Mouse (Mus musculus) heart, adult 2 months (tissue): ENCODE measurements around the gene 4932438H23Rik. TPM values are rescaled to one million over a fixed set of nuclear protein-coding genes. Genes with fewer than 3 reads are reported as not detected.

ENCODE experiments used
- DNase-seq, 2 experiments: peaks; one replicate each; pipeline ENCODE4 v3.0.0; 2021
- H3K27ac ChIP-seq: fragments of 200-600 bp; 2 replicates; pipeline ENCODE4 v1.8.1; 2022
- H3K27me3 ChIP-seq: fragments of 200-500 bp; 2 replicates; pipeline ENCODE4 v1.6.1; 2012; ENCODE audit warnings: mild to moderate bottlenecking, low read length, inconsistent platforms, mixed read lengths; ENCODE audit not compliant: control insufficient read depth, insufficient read depth
- H3K36me3 ChIP-seq: fragments of 200-500 bp; 2 replicates; pipeline ENCODE4 v1.6.1; 2012; ENCODE audit warnings: low read length, inconsistent platforms; ENCODE audit not compliant: control insufficient read depth, insufficient read depth
- H3K4me1 ChIP-seq: fragments of 200-500 bp; 2 replicates; pipeline ENCODE4 v1.6.1; 2011; ENCODE audit warnings: low read length; ENCODE audit not compliant: control insufficient read depth, insufficient read depth
- H3K4me3 ChIP-seq: fragments of 200-600 bp; 2 replicates; pipeline ENCODE4 v1.8.1; 2022
- H3K79me2 ChIP-seq: fragments of 200-500 bp; replicated peaks from 2 replicates; pipeline ENCODE4 v1.6.1; 2012; ENCODE audit warnings: mild to moderate bottlenecking, inconsistent platforms, low read length, moderate library complexity, mixed read lengths; ENCODE audit not compliant: control insufficient read depth, insufficient read depth
- H3K9ac ChIP-seq: fragments of 200-500 bp; 2 replicates; pipeline ENCODE4 v1.6.1; 2012; ENCODE audit warnings: low read depth, mild to moderate bottlenecking, control low read depth, inconsistent platforms, low read length, mixed read lengths
- CTCF ChIP-seq: fragments of 200-600 bp; IDR thresholded peaks from 2 replicates; pipeline ENCODE4 v1.8.1; 2022; ENCODE audit warnings: antibody characterized with exemption, mild to moderate bottlenecking, moderate library complexity
- EP300 ChIP-seq: fragments of 200-500 bp; IDR thresholded peaks from 2 replicates; pipeline ENCODE4 v1.6.1; 2011; ENCODE audit warnings: low read depth, low read length, control low read depth; ENCODE audit not compliant: insufficient read depth
- POLR2A ChIP-seq: fragments of 200-500 bp; IDR thresholded peaks from 2 replicates; pipeline ENCODE4 v1.6.1; 2011; ENCODE audit warnings: mild to moderate bottlenecking, low read depth, low read length, control low read depth; ENCODE audit not compliant: insufficient read depth
- WGBS: fragments of 180-500 bp; shearing (Covaris S2); methylation state at CpG from one replicate; pipeline ENCODE4 v1.1.7; 2018; 5-methylcytosine and 5-hydroxymethylcytosine counted together
- intact Hi-C: fragments of 180-260 bp; cut with DNase I; formaldehyde crosslinking; loops from one replicate; pipeline ENCODE4 v1.15.1; 2025
- long read RNA-seq: library from polyadenylated mRNA; stranded (forward); transcript quantifications from one replicate; pipeline ENCODE4 v2.0.0, GENCODE M21; 2021
- polyA plus RNA-seq: library from polyadenylated mRNA; depleted of rRNA; stranded (reverse); fragments of >200 nt; gene quantifications from 2 replicates; pipeline ENCODE4 v1.2.3, GENCODE M21; 2012; rRNA removed
- total RNA-seq, 2 experiments: library from RNA; stranded (reverse); gene quantifications; 2 replicates each; pipeline ENCODE4 v1.2.3; 2021

4932438H23Rik gene
- under 1 TPM in 1 of 2 experiments, not detected in 1; 0.14 TPM for total RNA-seq
- 0.06 and 0.12 TPM in 2 replicates for polyA plus RNA-seq
- long read RNA-seq, partial matches to known transcripts = 0 of 1 reads
- long read RNA-seq, other reads (novel, unspliced or antisense) = 1 of 1 reads

DNA sequence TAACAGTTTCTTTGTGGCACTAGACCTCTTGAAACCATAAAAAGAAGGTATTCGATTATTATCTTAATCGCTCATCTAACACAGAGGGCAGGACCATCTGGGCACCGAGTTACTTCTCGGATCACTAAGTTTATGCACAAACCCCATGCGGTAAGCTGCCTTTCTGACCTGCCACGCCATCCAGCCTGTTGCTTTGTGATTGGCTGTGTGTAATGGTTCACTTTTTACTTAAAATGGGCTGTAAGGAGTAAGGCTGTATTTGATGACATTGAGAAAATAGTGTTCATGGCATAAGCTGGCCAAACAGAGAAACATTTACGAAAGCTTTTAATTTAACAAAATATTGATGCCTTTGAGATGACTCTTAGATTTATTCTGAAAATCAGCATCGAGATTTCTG is at the start of gene 4932438H23Rik:
Gene 4932438H23Rik (minus strand): TSS at position 101 of the 400 bp plus-strand sequence.
- Histone ChIP-seq H3K79me2 (no peaks in the 10 kb centered on the region), H3K27ac (no peak within 1 kb of the TSS), H3K4me1 (no peaks in the 10 kb centered on the region), H3K27me3 (no peaks in the 10 kb centered on the region; the same call in 1 of the 2 replicates), H3K9ac (no peak within 1 kb of the TSS), H3K4me3 (no peak within 1 kb of the TSS), H3K36me3 (no peaks in the 10 kb centered on the region)
- 90% methylated on average over 8 of the region's 8 CpGs for WGBS
- no peak for DNase-seq
- intact Hi-C loops = no loop called here
- TF ChIP-seq EP300 (no peak), CTCF (no peak), POLR2A (no peak)

DNA sequence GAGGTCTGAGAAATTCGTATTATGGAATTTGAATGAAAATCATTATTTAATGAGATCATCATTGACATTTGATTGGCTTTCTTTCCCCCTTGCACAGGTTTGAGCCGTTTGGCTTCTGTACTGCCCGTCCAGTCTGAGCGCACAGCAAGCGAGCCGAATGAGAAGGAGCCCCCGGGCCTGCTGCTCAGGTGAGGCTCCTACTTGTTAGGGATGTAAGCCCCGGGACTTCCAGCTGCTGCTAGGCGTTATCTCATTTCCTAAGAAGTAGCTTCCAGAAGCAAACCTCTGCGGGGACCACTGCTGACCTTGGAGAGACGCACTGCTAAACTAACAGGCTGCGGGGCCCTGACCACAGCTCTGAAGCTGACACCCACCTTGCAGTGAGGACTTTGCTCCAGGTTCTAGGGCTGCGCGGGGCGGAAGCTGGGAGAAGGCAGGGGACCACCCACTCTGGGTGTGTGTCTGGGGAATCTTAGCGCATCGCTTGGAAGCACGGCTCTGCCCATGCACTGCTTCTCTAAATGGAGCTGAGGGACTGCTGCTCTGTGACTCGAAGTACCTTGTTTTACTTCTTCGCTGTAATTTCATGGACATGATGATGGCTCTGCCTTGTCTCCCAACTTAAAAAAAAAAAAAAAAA is 46.2 kb upstream of the 4932438H23Rik start:
- no peaks in the 10 kb centered on the region for H3K79me2 ChIP-seq
- 45% methylated on average over 20 of the region's 20 CpGs for WGBS
- no peaks in the 10 kb centered on the region for H3K4me1 ChIP-seq
- H3K27ac ChIP-seq = no peak overlapping the region
- H3K4me3 ChIP-seq = no peak overlapping the region
- H3K36me3 ChIP-seq = no peaks in the 10 kb centered on the region
- no peaks in the 10 kb centered on the region for H3K27me3 ChIP-seq
- TF ChIP-seq CTCF (no peak), EP300 (no peak), POLR2A (no peak)
- H3K9ac ChIP-seq = no peak overlapping the region
- intact Hi-C loops = no loop called here
- DNase-seq = no peak

DNA sequence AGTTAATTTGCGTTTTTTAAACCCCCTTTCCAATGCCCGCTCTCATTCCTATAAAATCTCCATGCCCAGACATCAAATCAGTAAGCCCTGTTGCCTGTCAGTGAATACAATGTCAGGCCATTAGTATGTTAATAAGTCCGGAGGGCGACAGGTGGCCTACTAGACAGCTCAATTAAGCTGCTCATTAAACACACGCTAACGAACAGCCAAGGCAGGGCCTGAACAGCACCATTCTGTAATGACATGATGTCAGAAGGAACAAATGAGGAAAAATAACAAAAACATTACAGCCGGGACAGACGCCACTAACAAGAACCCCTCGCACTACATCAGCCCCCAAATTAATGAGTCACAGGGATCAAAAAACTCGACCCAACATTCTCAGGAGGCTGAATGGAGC is 45.5 kb upstream of the 4932438H23Rik start:
- WGBS = 54% methylated on average over 10 of the region's 10 CpGs
- no peak overlapping the region for H3K27ac ChIP-seq
- H3K36me3 ChIP-seq = no peaks in the 10 kb centered on the region
- DNase-seq = no peak
- H3K4me1 ChIP-seq = no peaks in the 10 kb centered on the region
- intact Hi-C loops = no loop called here
- H3K9ac ChIP-seq = no peak overlapping the region
- H3K79me2 ChIP-seq = no peaks in the 10 kb centered on the region
- H3K27me3 ChIP-seq = no peaks in the 10 kb centered on the region
- no peak overlapping the region for H3K4me3 ChIP-seq
- TF ChIP-seq CTCF (no peak), POLR2A (no peak), EP300 (no peak)

DNA sequence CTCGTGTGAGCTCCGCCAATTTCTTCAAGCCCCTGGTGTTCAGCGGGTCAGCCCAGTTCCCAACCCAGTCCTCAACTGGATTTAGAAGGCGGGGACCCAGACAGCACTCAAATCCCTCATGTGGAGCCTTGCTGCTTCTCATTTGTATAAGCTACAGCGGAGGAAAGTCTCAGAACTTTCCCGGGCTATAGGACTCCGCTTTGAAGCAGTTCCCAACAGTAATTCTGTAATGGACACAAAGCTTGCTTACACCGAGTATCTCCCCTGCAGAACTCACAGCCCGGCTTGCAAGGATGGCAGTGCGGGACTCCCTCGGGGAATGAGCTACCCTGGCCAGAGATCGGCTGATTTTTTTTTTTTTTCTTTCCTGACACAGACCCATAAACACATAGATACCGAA is 45.1 kb upstream of the 4932438H23Rik start:
- intact Hi-C loops = no loop called here
- Histone ChIP-seq H3K27me3 (no peaks in the 10 kb centered on the region), H3K36me3 (no peaks in the 10 kb centered on the region), H3K27ac (no peak overlapping the region), H3K9ac (no peak overlapping the region), H3K4me3 (no peak overlapping the region), H3K4me1 (no peaks in the 10 kb centered on the region), H3K79me2 (no peaks in the 10 kb centered on the region)
- DNase-seq = no peak
- TF ChIP-seq EP300 (no peak), CTCF (no peak), POLR2A (no peak)
- WGBS = 35% methylated on average over 13 of the region's 13 CpGs

DNA sequence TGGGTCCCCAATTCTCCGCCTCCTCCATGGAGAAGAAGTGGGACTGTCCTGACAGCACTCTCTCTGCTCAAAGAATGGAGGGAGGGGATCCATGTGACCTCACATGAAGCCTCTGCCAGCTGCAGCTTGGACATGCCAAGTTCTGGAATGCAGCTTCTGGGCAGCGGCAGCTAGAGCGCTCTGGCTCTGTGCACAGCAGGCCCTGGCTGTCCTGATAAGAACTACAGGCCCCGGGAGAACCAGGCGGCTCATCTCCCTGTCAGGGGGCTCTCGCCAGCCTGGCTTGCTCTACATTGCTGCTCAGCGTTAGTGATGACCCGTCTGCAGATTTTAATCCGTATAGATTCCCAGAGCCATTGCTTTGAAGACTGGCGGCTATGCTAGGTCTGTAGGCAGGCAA is 44.6 kb upstream of the 4932438H23Rik start:
- intact Hi-C loops = no loop called here
- H3K9ac ChIP-seq = no peak overlapping the region
- no peak overlapping the region for H3K4me3 ChIP-seq
- TF ChIP-seq CTCF (peak; percentile 61), POLR2A (no peak), EP300 (0 out of 2 replicates have a peak, but pooled peaks have one; percentile 7)
- H3K27ac ChIP-seq = no peak overlapping the region
- H3K4me1 ChIP-seq = no peaks in the 10 kb centered on the region
- H3K27me3 ChIP-seq = no peaks in the 10 kb centered on the region
- DNase-seq = peak; percentile 41 to 57
- H3K36me3 ChIP-seq = no peaks in the 10 kb centered on the region
- H3K79me2 ChIP-seq = no peaks in the 10 kb centered on the region
- 14% methylated on average over 10 of the region's 10 CpGs for WGBS

DNA sequence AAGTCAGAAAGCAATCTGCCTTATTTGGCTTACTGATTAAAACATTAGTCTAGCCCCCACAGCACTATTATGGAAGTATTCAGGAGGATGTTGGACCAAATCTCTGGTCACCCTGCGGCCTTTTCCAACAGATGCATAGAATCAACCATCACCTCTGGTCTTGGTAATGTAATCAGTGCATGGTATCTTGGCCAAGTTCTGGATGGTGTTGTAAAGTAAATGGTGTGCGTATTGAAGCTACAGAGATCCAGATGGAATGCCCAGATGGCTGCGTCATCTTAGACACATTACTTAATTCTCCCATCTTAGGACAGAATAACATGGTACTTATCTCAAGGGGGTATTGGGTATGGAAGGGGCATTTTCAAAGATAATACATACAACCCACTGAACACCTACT is 43.8 kb upstream of the 4932438H23Rik start:
- DNase-seq = no peak
- Histone ChIP-seq H3K36me3 (no peaks in the 10 kb centered on the region), H3K27me3 (no peaks in the 10 kb centered on the region), H3K27ac (no peak overlapping the region), H3K4me1 (no peaks in the 10 kb centered on the region), H3K79me2 (no peaks in the 10 kb centered on the region), H3K4me3 (no peak overlapping the region), H3K9ac (no peak overlapping the region)
- intact Hi-C loops = no loop called here
- TF ChIP-seq CTCF (no peak), POLR2A (no peak), EP300 (no peak)
- WGBS = 90% methylated on average over 3 of the region's 3 CpGs
